Mouse (Mus musculus): ENCODE data around the gene Kcmf1. TPM values are rescaled to one million over a fixed set of nuclear protein-coding genes. Genes with fewer than 3 reads are reported as not detected.
A peak's percentile ranks its signal among the peaks of the same experiment; 100 is the strongest.

Kcmf1 gene
- polyA plus RNA-seq, 1 experiment = 56.7 TPM

- Histone ChIP-seq H3K27me3 (ENCODE audit: control insufficient read depth, insufficient read depth, insufficient read length) (no peaks in the 10 kb centered on the region), H3K4me3 (ENCODE audit: insufficient read depth, poor library complexity, severe bottlenecking) (no peak overlapping the region), H3K79me2 (ENCODE audit: control insufficient read depth, insufficient read depth) (peaks cover 100% of the 10 kb centered on the region), H3K36me3 (ENCODE audit: control insufficient read depth, insufficient read depth) (no peaks in the 10 kb centered on the region), H3K79me3 (ENCODE audit: low read depth) (peaks cover 87% of the 10 kb centered on the region), H3ac (ENCODE audit: control insufficient read depth, insufficient read length, low read depth) (no peak overlapping the region)
- TF ChIP-seq CEBPB (IDR thresholded peaks at IDR 0.05; ENCODE audit: low read depth) (no peak), MYOG (IDR thresholded peaks at IDR 0.05; ENCODE audit: control insufficient read depth, extremely low read depth, insufficient read length) (no peak), FOSL1 (IDR thresholded peaks at IDR 0.05; ENCODE audit: insufficient read depth, low read length, poor library complexity, severe bottlenecking) (no peak), CTCF (IDR thresholded peaks at IDR 0.05; ENCODE audit: control insufficient read depth, insufficient read depth, insufficient read length) (no peak), USF1 (IDR thresholded peaks at IDR 0.05; ENCODE audit: low read depth) (no peak), MAX (IDR thresholded peaks at IDR 0.05) (no peak), MYOD1 (IDR thresholded peaks at IDR 0.05; ENCODE audit: control insufficient read depth, insufficient read length, low read depth) (no peak)
Measured at GRCm38 (mm10) chr6:72885268-72885667, 14.5 kb downstream of the Kcmf1 start.

- peaks cover 100% of the 10 kb centered on the region for H3K79me2 ChIP-seq (ENCODE audit: control insufficient read depth, insufficient read depth)
- H3K27me3 ChIP-seq (ENCODE audit: control insufficient read depth, insufficient read depth, insufficient read length) = no peaks in the 10 kb centered on the region
- no peaks in the 10 kb centered on the region for H3K36me3 ChIP-seq (ENCODE audit: control insufficient read depth, insufficient read depth)
- no peak overlapping the region for H3K4me3 ChIP-seq (ENCODE audit: insufficient read depth, poor library complexity, severe bottlenecking)
- H3K79me3 ChIP-seq (ENCODE audit: low read depth) = peaks cover 87% of the 10 kb centered on the region
- H3ac ChIP-seq (ENCODE audit: control insufficient read depth, insufficient read length, low read depth) = no peak overlapping the region
- TF ChIP-seq MYOD1 (IDR thresholded peaks at IDR 0.05; ENCODE audit: control insufficient read depth, insufficient read length, low read depth) (no peak), FOSL1 (IDR thresholded peaks at IDR 0.05; ENCODE audit: insufficient read depth, low read length, poor library complexity, severe bottlenecking) (no peak), USF1 (IDR thresholded peaks at IDR 0.05; ENCODE audit: low read depth) (no peak), CEBPB (IDR thresholded peaks at IDR 0.05; ENCODE audit: low read depth) (no peak), MYOG (IDR thresholded peaks at IDR 0.05; ENCODE audit: control insufficient read depth, extremely low read depth, insufficient read length) (no peak), MAX (IDR thresholded peaks at IDR 0.05) (no peak), CTCF (IDR thresholded peaks at IDR 0.05; ENCODE audit: control insufficient read depth, insufficient read depth, insufficient read length) (no peak)
Measured at GRCm38 (mm10) chr6:72884767-72885166, 15.0 kb downstream of the Kcmf1 start.

- Histone ChIP-seq H3K27me3 (ENCODE audit: control insufficient read depth, insufficient read depth, insufficient read length) (no peaks in the 10 kb centered on the region), H3K36me3 (ENCODE audit: control insufficient read depth, insufficient read depth) (no peaks in the 10 kb centered on the region), H3K79me2 (ENCODE audit: control insufficient read depth, insufficient read depth) (peaks cover 100% of the 10 kb centered on the region), H3ac (ENCODE audit: control insufficient read depth, insufficient read length, low read depth) (no peak overlapping the region), H3K79me3 (ENCODE audit: low read depth) (peaks cover 88% of the 10 kb centered on the region), H3K4me3 (ENCODE audit: insufficient read depth, poor library complexity, severe bottlenecking) (no peak overlapping the region)
- peak; percentile 23 for TF ChIP-seq FOSL1 (IDR thresholded peaks at IDR 0.05; ENCODE audit: insufficient read depth, low read length, poor library complexity, severe bottlenecking)
- TF ChIP-seq MYOD1 (IDR thresholded peaks at IDR 0.05; ENCODE audit: control insufficient read depth, insufficient read length, low read depth) = no peak
- TF ChIP-seq MYOG (IDR thresholded peaks at IDR 0.05; ENCODE audit: control insufficient read depth, extremely low read depth, insufficient read length) = no peak
Measured at GRCm38 (mm10) chr6:72882661-72883458, 16.9 kb downstream of the Kcmf1 start.

GRCm38 (mm10) chr6:72882222-72882621, 17.6 kb downstream of the Kcmf1 start:
- H3K36me3 ChIP-seq (ENCODE audit: control insufficient read depth, insufficient read depth) = no peaks in the 10 kb centered on the region
- no peaks in the 10 kb centered on the region for H3K27me3 ChIP-seq (ENCODE audit: control insufficient read depth, insufficient read depth, insufficient read length)
- peaks cover 85% of the 10 kb centered on the region for H3K79me3 ChIP-seq (ENCODE audit: low read depth)
- no peak overlapping the region for H3K4me3 ChIP-seq (ENCODE audit: insufficient read depth, poor library complexity, severe bottlenecking)
- H3ac ChIP-seq (ENCODE audit: control insufficient read depth, insufficient read length, low read depth) = no peak overlapping the region
- H3K79me2 ChIP-seq (ENCODE audit: control insufficient read depth, insufficient read depth) = peaks cover 99% of the 10 kb centered on the region
- no peak for TF ChIP-seq FOSL1 (IDR thresholded peaks at IDR 0.05; ENCODE audit: insufficient read depth, low read length, poor library complexity, severe bottlenecking)
- no peak for TF ChIP-seq MAX (IDR thresholded peaks at IDR 0.05)
- no peak for TF ChIP-seq CTCF (IDR thresholded peaks at IDR 0.05; ENCODE audit: control insufficient read depth, insufficient read depth, insufficient read length)
- no peak for TF ChIP-seq MYOD1 (IDR thresholded peaks at IDR 0.05; ENCODE audit: control insufficient read depth, insufficient read length, low read depth)
- TF ChIP-seq CEBPB (IDR thresholded peaks at IDR 0.05; ENCODE audit: low read depth) = no peak
- TF ChIP-seq MYOG (IDR thresholded peaks at IDR 0.05; ENCODE audit: control insufficient read depth, extremely low read depth, insufficient read length) = no peak
- no peak for TF ChIP-seq USF1 (IDR thresholded peaks at IDR 0.05; ENCODE audit: low read depth)

- peaks cover 99% of the 10 kb centered on the region for H3K79me2 ChIP-seq (ENCODE audit: control insufficient read depth, insufficient read depth)
- no peaks in the 10 kb centered on the region for H3K36me3 ChIP-seq (ENCODE audit: control insufficient read depth, insufficient read depth)
- H3K79me3 ChIP-seq (ENCODE audit: low read depth) = peaks cover 84% of the 10 kb centered on the region
- TF ChIP-seq MAX (IDR thresholded peaks at IDR 0.05) (peak; percentile 9), FOSL1 (IDR thresholded peaks at IDR 0.05; ENCODE audit: insufficient read depth, low read length, poor library complexity, severe bottlenecking) (no peak), CEBPB (IDR thresholded peaks at IDR 0.05; ENCODE audit: low read depth) (no peak), USF1 (IDR thresholded peaks at IDR 0.05; ENCODE audit: low read depth) (peak; percentile 72)
- no peak overlapping the region for H3ac ChIP-seq (ENCODE audit: control insufficient read depth, insufficient read length, low read depth)
- H3K27me3 ChIP-seq (ENCODE audit: control insufficient read depth, insufficient read depth, insufficient read length) = no peaks in the 10 kb centered on the region
- H3K4me3 ChIP-seq (ENCODE audit: insufficient read depth, poor library complexity, severe bottlenecking) = no peak overlapping the region
Measured at GRCm38 (mm10) chr6:72881619-72881979, 18.2 kb downstream of the Kcmf1 start.
